8 mouse cellular contexts compared by ENCODE assay signal in genomic region chr5:26816975-26817941, GRCm38 (mm10). TPM values are rescaled to one million over a fixed set of nuclear protein-coding genes. Genes with fewer than 3 reads are reported as not detected.
A peak's percentile ranks its signal among the peaks of the same experiment; 100 is the strongest.
DNase-seq lines count a peak whose midpoint lies in the region; ATAC-seq and TF ChIP-seq lines count a peak whose summit lies in the region.

TSS of gene Dpp6 (plus strand) at chr5:26817203.

- ATAC-seq in forebrain, postnatal 0 days = peak; percentile 85
- peak; percentile 76 for ATAC-seq in kidney, embryonic 16.5 days (ENCODE audit: low FRiP score, low TSS enrichment)
- no peak for ATAC-seq in stomach, embryonic 16.5 days (ENCODE audit: insufficient read depth, low FRiP score)

- no peaks in the 10 kb centered on the region for H3K36me3 ChIP-seq in forebrain, postnatal 0 days (ENCODE audit: insufficient read depth)
- no peaks in the 10 kb centered on the region for H3K36me3 ChIP-seq in kidney, embryonic 16.5 days (ENCODE audit: insufficient read depth, low read length)
- H3K36me3 ChIP-seq in stomach, embryonic 16.5 days (ENCODE audit: control insufficient read depth, insufficient read depth, low read length) = no peaks in the 10 kb centered on the region

- peak; percentile 48 for TF ChIP-seq CTCF in forebrain, postnatal 0 days (IDR thresholded peaks at IDR 0.05; ENCODE audit: low read depth)

- peak within 1 kb of the TSS; percentile 35 for H3K9ac ChIP-seq in forebrain, postnatal 0 days
- 0 out of 2 replicates have a peak within 1 kb of the TSS, but pooled peaks have one; percentile 3 for H3K9ac ChIP-seq in kidney, embryonic 16.5 days (replicated peaks; ENCODE audit: low read length)
- no peak within 1 kb of the TSS for H3K9ac ChIP-seq in stomach, embryonic 16.5 days (ENCODE audit: low read length)

- peak within 1 kb of the TSS; percentile 40 for H3K4me3 ChIP-seq in forebrain, postnatal 0 days (ENCODE audit: low read depth, low read length)
- H3K4me3 ChIP-seq in kidney, embryonic 16.5 days (ENCODE audit: low read length) = peak within 1 kb of the TSS; percentile 41
- peak within 1 kb of the TSS; percentile 21 for H3K4me3 ChIP-seq in stomach, embryonic 16.5 days (replicated peaks; ENCODE audit: low read length)

- no peak within 1 kb of the TSS for H3K27ac ChIP-seq in forebrain, postnatal 0 days (ENCODE audit: low read depth, low read length)
- H3K27ac ChIP-seq in kidney, embryonic 16.5 days (ENCODE audit: low read length) = no peak within 1 kb of the TSS
- H3K27ac ChIP-seq in stomach, embryonic 16.5 days (ENCODE audit: low read length) = no peak within 1 kb of the TSS

- DNase-seq in R1 (ENCODE audit: low read depth, low spot score) = peak; percentile 61
- DNase-seq in cerebellum, adult 18-20 months = peak; percentile 86 to 89
- peak; percentile 48 for DNase-seq in forebrain, postnatal 0 days
- peak; percentile 9 for DNase-seq in mesoderm, embryonic 11.5 days (ENCODE audit: low read depth, low spot score)
- no peak for DNase-seq in urinary bladder, postnatal 25 days (ENCODE audit: low spot score)
- DNase-seq in lung, postnatal 10 days = no peak

- no peaks in the 10 kb centered on the region for H3K9me3 ChIP-seq in forebrain, postnatal 0 days (ENCODE audit: low read length)
- H3K9me3 ChIP-seq in kidney, embryonic 16.5 days (ENCODE audit: low read length) = no peaks in the 10 kb centered on the region
- H3K9me3 ChIP-seq in stomach, embryonic 16.5 days (replicated peaks; ENCODE audit: control insufficient read depth, low read length) = no peaks in the 10 kb centered on the region

- H3K4me2 ChIP-seq in forebrain, postnatal 0 days (ENCODE audit: low read depth) = peak within 1 kb of the TSS; percentile 88
- peak within 1 kb of the TSS; percentile 66 for H3K4me2 ChIP-seq in kidney, embryonic 16.5 days (replicated peaks; ENCODE audit: low read depth, low read length)
- H3K4me2 ChIP-seq in stomach, embryonic 16.5 days (ENCODE audit: low read depth, low read length) = peak within 1 kb of the TSS; percentile 40

- WGBS in forebrain, postnatal 0 days = 3% methylated on average over 44 of the region's 48 CpGs
- WGBS in kidney, embryonic 16.5 days = 3% methylated on average over 48 of the region's 48 CpGs
- 4% methylated on average over 48 of the region's 48 CpGs for WGBS in stomach, embryonic 16.5 days

- H3K27me3 ChIP-seq in forebrain, postnatal 0 days (ENCODE audit: insufficient read depth, low read length) = no peaks in the 10 kb centered on the region; the same call in 1 of the 2 replicates
- H3K27me3 ChIP-seq in kidney, embryonic 16.5 days (ENCODE audit: insufficient read depth, low read length) = peaks cover 26% of the 10 kb centered on the region
- peaks cover 17% of the 10 kb centered on the region for H3K27me3 ChIP-seq in stomach, embryonic 16.5 days (ENCODE audit: control insufficient read depth, insufficient read depth, low read length)

- no peaks in the 10 kb centered on the region for H3K4me1 ChIP-seq in forebrain, postnatal 0 days (ENCODE audit: insufficient read depth)
- H3K4me1 ChIP-seq in kidney, embryonic 16.5 days (ENCODE audit: insufficient read depth, low read length) = no peaks in the 10 kb centered on the region
- no peaks in the 10 kb centered on the region for H3K4me1 ChIP-seq in stomach, embryonic 16.5 days (ENCODE audit: control insufficient read depth, insufficient read depth, low read length)

RNA-seq across cellular contexts. Expression of gene Dpp6, which starts in this region (rescaled TPM):
- 82.9 and 116 TPM in 2 replicates for total RNA-seq in forebrain, postnatal 0 days (2014; rRNA removed)
- 35.9 and 58.4 TPM in 2 replicates for polyA plus RNA-seq in forebrain, postnatal 0 days (2015; fragmentation: Nextera tagmentation; extraction: Ambion mirVana)
- polyA plus RNA-seq in kidney, embryonic 16.5 days (2015; fragmentation: Nextera tagmentation; extraction: Ambion mirVana) = 3.6 and 4.2 TPM in 2 replicates
- 1.8 and 2.4 TPM in 2 replicates for polyA plus RNA-seq in stomach, embryonic 16.5 days (2015; fragmentation: Nextera tagmentation; extraction: Ambion mirVana)

Comparison
In these comparisons a context has a peak if more than half of its experiments do, and no peak if none do; other contexts are left out.
1. DNase-seq: peak in R1 (single experiment), cerebellum, adult 18-20 months (2 of 2), forebrain, postnatal 0 days (single experiment) and mesoderm, embryonic 11.5 days (single experiment); none in urinary bladder, postnatal 25 days (single experiment) and lung, postnatal 10 days (single experiment).
2. Peak in every context shown above with its lines, with median percentiles within 50 percentile points of each other: H3K4me2 ChIP-seq and H3K4me3 ChIP-seq.